Mouse (Mus musculus) neural tube, embryonic 14.5 days (tissue): ENCODE measurements around the gene Rnf180. TPM values are rescaled to one million over a fixed set of nuclear protein-coding genes. Genes with fewer than 3 reads are reported as not detected.

Experiments used
- ATAC-seq: fragments of 200-750 bp; cut with Nextera tagmentation; 2 replicates; pipeline ENCODE4 v1.8.0; 2017; ENCODE audit warnings: low read depth, mild to moderate bottlenecking, moderate TSS enrichment, moderate library complexity
- H3K27ac ChIP-seq: fragments of 300-500 bp; sonication (generic); 2 replicates; pipeline ENCODE4 v1.5.1; 2014; ENCODE audit warnings: low read depth, mild to moderate bottlenecking, control low read depth, low read length, moderate library complexity, mixed read lengths
- H3K27me3 ChIP-seq: fragments of 300-500 bp; sonication (generic); 2 replicates; pipeline ENCODE4 v1.6.1; 2014; ENCODE audit warnings: low read length; ENCODE audit not compliant: control insufficient read depth, insufficient read depth
- H3K36me3 ChIP-seq: fragments of 300-500 bp; sonication (generic); 2 replicates; pipeline ENCODE4 v1.6.1; 2014; ENCODE audit warnings: low read length, mixed read lengths; ENCODE audit not compliant: control insufficient read depth, insufficient read depth
- H3K4me1 ChIP-seq: fragments of 300-500 bp; sonication (generic); 2 replicates; pipeline ENCODE4 v1.6.1; 2014; ENCODE audit warnings: low read length; ENCODE audit not compliant: control insufficient read depth, insufficient read depth
- H3K4me2 ChIP-seq: fragments of 300-500 bp; sonication (generic); 2 replicates; pipeline ENCODE4 v1.6.1; 2014; ENCODE audit warnings: mild to moderate bottlenecking, low read depth, low read length, control low read depth
- H3K4me3 ChIP-seq: fragments of 300-500 bp; sonication (generic); 2 replicates; pipeline ENCODE4 v1.5.1; 2014; ENCODE audit warnings: low read depth, low read length, control low read depth, mixed read lengths
- H3K9ac ChIP-seq: fragments of 300-500 bp; sonication (generic); replicated peaks from 2 replicates; pipeline ENCODE4 v1.6.1; 2014; ENCODE audit warnings: low read depth, mild to moderate bottlenecking, control low read depth, low read length, mixed read lengths
- H3K9me3 ChIP-seq: fragments of 300-500 bp; sonication (generic); 2 replicates; pipeline ENCODE4 v1.6.1; 2016; ENCODE audit warnings: low read length; ENCODE audit not compliant: control insufficient read depth
- WGBS: fragments of 180-500 bp; shearing (Covaris S2); extraction: QIAGEN DNeasy Blood & Tissue Kit; methylation state at CpG from one replicate; pipeline ENCODE4 v1.1.7; 2014; 5-methylcytosine and 5-hydroxymethylcytosine counted together
- polyA plus RNA-seq: library from polyadenylated mRNA; unstranded; fragments of >200 nt; fragmentation: Nextera tagmentation; extraction: Ambion mirVana; gene quantifications from 2 replicates; pipeline ENCODE4 v1.2.1, GENCODE M21; 2014

Rnf180 gene
- polyA plus RNA-seq, 1 experiment from 2014 or later: 36.9 TPM

- no peak overlapping the region for H3K27ac ChIP-seq
- no peaks in the 10 kb centered on the region for H3K4me1 ChIP-seq
- WGBS: 80% methylated on average over 4 of the region's 4 CpGs
- H3K9me3 ChIP-seq: no peaks in the 10 kb centered on the region
- H3K27me3 ChIP-seq: no peaks in the 10 kb centered on the region
- no peak overlapping the region for H3K4me3 ChIP-seq
- no peak overlapping the region for H3K4me2 ChIP-seq
- H3K9ac ChIP-seq: no peak overlapping the region
- H3K36me3 ChIP-seq: no peaks in the 10 kb centered on the region
- no peak for ATAC-seq
Measured at GRCm38 (mm10) chr13:105300009-105300346, 5.4 kb upstream of the Rnf180 start.

- Histone ChIP-seq H3K9me3 (no peaks in the 10 kb centered on the region), H3K27ac (no peak overlapping the region), H3K36me3 (no peaks in the 10 kb centered on the region), H3K4me3 (no peak overlapping the region), H3K4me2 (no peak overlapping the region), H3K4me1 (no peaks in the 10 kb centered on the region), H3K9ac (no peak overlapping the region), H3K27me3 (no peaks in the 10 kb centered on the region)
- no peak for ATAC-seq
- 66% methylated on average over 4 of the region's 4 CpGs for WGBS
Measured at GRCm38 (mm10) chr13:105299162-105300008, 4.8 kb upstream of the Rnf180 start.

DNA sequence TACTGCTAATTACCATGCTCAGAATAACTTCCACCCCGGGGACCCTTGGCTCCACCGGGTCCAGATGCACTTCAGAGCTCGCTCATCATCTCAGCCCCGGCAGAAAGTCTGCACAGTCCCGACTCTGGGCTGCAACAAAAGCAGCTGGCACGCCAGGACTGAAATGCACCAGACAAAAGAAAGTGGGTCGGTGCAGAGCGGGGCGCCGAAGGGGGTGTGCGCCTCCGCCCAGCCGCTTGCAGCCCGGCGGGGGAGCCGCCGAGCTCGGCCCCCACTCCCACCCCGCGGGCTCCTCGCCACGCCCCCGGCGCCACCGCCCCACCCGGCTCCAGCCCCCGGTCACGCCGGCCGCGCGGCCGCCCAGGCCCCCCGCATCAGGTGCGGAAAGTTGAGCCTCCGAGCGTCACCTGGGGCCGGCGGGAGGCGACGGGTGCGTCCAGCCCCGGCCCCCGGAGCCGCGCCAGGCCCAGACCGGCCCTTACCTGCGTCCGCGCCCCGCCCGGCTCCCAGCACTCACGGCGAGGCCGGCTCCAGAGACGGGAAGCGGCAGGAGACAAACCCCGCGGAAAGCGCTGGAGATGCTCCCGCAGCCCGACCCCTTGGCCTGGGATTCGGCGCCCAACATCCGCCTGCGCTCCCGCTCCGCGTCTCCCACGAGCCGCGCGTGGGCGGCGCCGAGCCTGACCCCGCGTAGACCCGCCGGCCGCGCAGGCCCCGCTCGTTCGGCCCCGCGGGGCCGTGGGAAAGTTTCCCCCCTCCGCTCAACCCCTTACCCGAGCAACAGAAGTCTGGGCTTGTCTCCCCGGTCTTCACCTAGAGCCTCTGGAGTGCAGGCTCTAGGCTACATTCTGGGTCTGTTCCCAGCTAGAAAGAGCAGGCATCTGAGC is 591 bp downstream of the Rnf180 start:
- Histone ChIP-seq H3K4me2 (peak overlapping the region; percentile 62), H3K36me3 (no peaks in the 10 kb centered on the region), H3K9ac (peak overlapping the region; percentile 95), H3K27ac (peak overlapping the region; percentile 76), H3K4me3 (peak overlapping the region; percentile 90), H3K27me3 (no peaks in the 10 kb centered on the region), H3K4me1 (peaks cover 13% of the 10 kb centered on the region; the same call in 1 of the 2 replicates), H3K9me3 (no peaks in the 10 kb centered on the region)
- WGBS: under 1% methylated on average over 74 of the region's 91 CpGs
- ATAC-seq: peak; percentile 88

DNA sequence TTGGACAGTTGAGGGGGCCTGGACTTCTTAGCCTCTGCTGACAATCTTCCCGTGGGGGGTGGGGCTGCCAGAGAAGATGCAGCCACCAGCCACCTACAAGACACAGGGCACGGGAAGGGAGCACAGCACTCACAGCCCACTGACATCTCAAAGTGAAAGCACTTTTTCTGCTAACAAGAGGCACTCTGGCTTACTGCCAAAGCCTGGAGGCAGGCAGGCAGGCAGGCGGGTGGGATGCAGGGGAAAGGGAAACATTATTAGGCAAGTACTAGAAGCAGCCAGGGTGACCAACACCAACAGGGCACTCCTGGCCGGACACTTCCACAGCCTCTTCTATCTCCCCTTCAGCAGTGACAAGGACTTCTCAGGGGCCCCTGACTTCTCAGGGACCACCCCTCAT is 2.8 kb downstream of the Rnf180 start:
- peak; percentile 6; the same call in 1 of the 2 replicates for ATAC-seq
- Histone ChIP-seq H3K4me3 (no peak overlapping the region), H3K27ac (no peak overlapping the region), H3K27me3 (no peaks in the 10 kb centered on the region), H3K4me1 (peaks cover 13% of the 10 kb centered on the region; the same call in 1 of the 2 replicates), H3K9ac (no peak overlapping the region), H3K4me2 (peak overlapping the region; percentile 11; the same call in 1 of the 2 replicates), H3K9me3 (no peaks in the 10 kb centered on the region), H3K36me3 (no peaks in the 10 kb centered on the region)
- 28% methylated on average over 4 of the region's 4 CpGs for WGBS

GRCm38 (mm10) chr13:105290594-105290993 is 4.0 kb downstream of the Rnf180 start:
- Histone ChIP-seq H3K9ac (no peak overlapping the region), H3K4me3 (no peak overlapping the region), H3K4me2 (no peak overlapping the region), H3K9me3 (no peaks in the 10 kb centered on the region), H3K4me1 (peaks cover 13% of the 10 kb centered on the region; the same call in 1 of the 2 replicates), H3K27me3 (no peaks in the 10 kb centered on the region), H3K27ac (no peak overlapping the region), H3K36me3 (no peaks in the 10 kb centered on the region)
- 87% methylated on average over 2 of the region's 2 CpGs for WGBS
- ATAC-seq: no peak

DNA sequence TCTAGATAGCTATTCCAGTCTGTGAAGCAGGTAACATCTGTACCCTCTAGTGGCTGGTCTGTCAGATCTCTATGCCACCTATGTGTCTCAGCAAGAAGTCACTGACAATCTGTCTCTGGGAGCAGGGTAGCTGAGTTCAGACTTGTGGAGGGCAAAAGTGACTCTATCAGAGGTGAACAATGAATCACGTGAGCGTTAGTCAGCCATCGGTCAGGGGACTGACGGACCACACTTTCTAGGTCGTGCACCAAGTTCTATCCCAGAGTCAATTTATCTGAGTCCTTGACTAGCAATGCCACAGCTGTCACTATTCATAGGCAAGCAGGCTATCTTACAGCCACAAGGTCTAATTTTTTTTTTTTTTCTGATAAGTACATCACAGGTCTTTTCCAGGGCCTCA is 4.6 kb downstream of the Rnf180 start:
- ATAC-seq: no peak
- Histone ChIP-seq H3K27ac (no peak overlapping the region), H3K27me3 (no peaks in the 10 kb centered on the region), H3K4me1 (peaks cover 13% of the 10 kb centered on the region; the same call in 1 of the 2 replicates), H3K4me3 (no peak overlapping the region), H3K36me3 (no peaks in the 10 kb centered on the region), H3K4me2 (no peak overlapping the region), H3K9me3 (no peaks in the 10 kb centered on the region), H3K9ac (no peak overlapping the region)
- 97% methylated on average over 5 of the region's 5 CpGs for WGBS

- Histone ChIP-seq H3K27ac (no peak overlapping the region), H3K9me3 (no peaks in the 10 kb centered on the region), H3K4me1 (no peaks in the 10 kb centered on the region), H3K4me2 (no peak overlapping the region), H3K9ac (no peak overlapping the region), H3K4me3 (no peak overlapping the region), H3K36me3 (no peaks in the 10 kb centered on the region), H3K27me3 (no peaks in the 10 kb centered on the region)
- no peak for ATAC-seq
- 37% methylated on average over 8 of the region's 8 CpGs for WGBS
Measured at GRCm38 (mm10) chr13:105279397-105280018, 15.1 kb downstream of the Rnf180 start.

DNA sequence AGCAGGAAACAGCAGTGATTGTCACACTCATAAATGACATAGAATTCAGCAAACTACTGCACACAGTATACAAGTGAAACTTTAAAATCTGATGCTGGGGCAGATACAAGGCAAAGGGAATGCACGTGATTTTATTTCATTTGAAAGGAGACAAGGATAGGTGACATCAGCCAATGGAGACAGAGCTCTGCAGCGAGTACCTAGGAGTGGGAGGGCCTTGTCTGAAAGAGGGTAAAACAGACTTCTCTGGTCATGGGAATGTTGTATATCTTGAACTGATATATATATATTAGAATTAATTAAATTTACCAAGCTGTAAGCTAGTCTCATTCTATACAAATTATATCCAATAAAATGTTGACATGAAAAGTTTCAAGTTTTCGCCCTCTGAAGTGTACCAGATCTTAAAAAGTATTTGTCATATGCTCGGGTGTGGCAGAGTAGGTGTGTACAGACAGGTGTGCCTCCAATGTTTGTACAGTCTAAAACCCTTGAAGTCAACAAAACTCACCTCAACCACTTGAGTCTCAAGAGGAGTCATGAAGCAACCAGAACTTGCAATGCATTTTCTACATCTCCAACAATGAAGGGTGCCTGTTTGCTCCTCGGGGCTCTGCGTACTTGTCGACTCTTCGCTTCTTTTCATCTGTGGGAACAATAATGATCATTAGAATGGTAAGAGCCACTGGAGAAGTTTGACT is 24.1 kb downstream of the Rnf180 start:
- Histone ChIP-seq H3K9ac (no peak overlapping the region), H3K27ac (no peak overlapping the region), H3K4me3 (no peak overlapping the region), H3K4me1 (no peaks in the 10 kb centered on the region), H3K4me2 (no peak overlapping the region), H3K9me3 (peaks cover 13% of the 10 kb centered on the region; the same call in 1 of the 2 replicates), H3K27me3 (no peaks in the 10 kb centered on the region), H3K36me3 (no peaks in the 10 kb centered on the region)
- ATAC-seq: no peak
- WGBS: 96% methylated on average over 8 of the region's 8 CpGs
